Mouse (Mus musculus): ENCODE results near the gene Ltk. TPM values are rescaled to one million over a fixed set of nuclear protein-coding genes. Genes with fewer than 3 reads are reported as not detected.
A peak's percentile ranks its signal among the peaks of the same experiment; 100 is the strongest.

Gene Ltk
- 1 to 10 TPM in 1 of 2 experiments, under 1 TPM in 1; 0.57 to 1.3 TPM for total RNA-seq (2021)
- long read RNA-seq, experiment 1: 0 reads
- long read RNA-seq, experiment 2, partial matches to known transcripts: 0 of 2 reads
- long read RNA-seq, experiment 2, other reads (novel, unspliced or antisense): 1 of 2 reads

GRCm38 (mm10) chr2:119760251-119760650 is at the start of gene Ltk:
TSS of gene Ltk (minus strand) at chr2:119760431.
- DNase-seq: no peak

GRCm38 (mm10) chr2:119808881-119809280 is 48.6 kb upstream of the Ltk start:
- no peak for DNase-seq

GRCm38 (mm10) chr2:119808438-119808837 is 48.2 kb upstream of the Ltk start:
- no peak for DNase-seq

GRCm38 (mm10) chr2:119805536-119805935 is 45.3 kb upstream of the Ltk start:
- DNase-seq: no peak

- DNase-seq: no peak
Measured at GRCm38 (mm10) chr2:119804776-119805175, 44.5 kb upstream of the Ltk start.

GRCm38 (mm10) chr2:119804275-119804628 is 44.0 kb upstream of the Ltk start:
- DNase-seq: no peak

- no peak for DNase-seq
Measured at GRCm38 (mm10) chr2:119803618-119804274, 43.5 kb upstream of the Ltk start.

GRCm38 (mm10) chr2:119802767-119803617 is 42.8 kb upstream of the Ltk start:
- peak; percentile 30 for DNase-seq

GRCm38 (mm10) chr2:119800876-119801846 is 40.9 kb upstream of the Ltk start:
- DNase-seq: no peak

- DNase-seq: no peak
Measured at GRCm38 (mm10) chr2:119799961-119800550, 39.8 kb upstream of the Ltk start.

GRCm38 (mm10) chr2:119799181-119799960 is 39.1 kb upstream of the Ltk start:
- peak; percentile 67 for DNase-seq

- peak; percentile 82 for DNase-seq
Measured at GRCm38 (mm10) chr2:119798246-119798927, 38.2 kb upstream of the Ltk start.

GRCm38 (mm10) chr2:119797279-119797783 is 37.1 kb upstream of the Ltk start, which contains the start of gene Tyro3:
TSS of gene Tyro3 (plus strand) at chr2:119797733.
- no peak for DNase-seq

GRCm38 (mm10) chr2:119789996-119790395 is 29.8 kb upstream of the Ltk start:
- no peak for DNase-seq

GRCm38 (mm10) chr2:119787206-119787883 is 27.1 kb upstream of the Ltk start, which contains the start of gene Rpap1:
TSS of gene Rpap1 (minus strand) at chr2:119787537.
- DNase-seq: peak; percentile 91

- no peak for DNase-seq
Measured at GRCm38 (mm10) chr2:119767246-119767645, 7.0 kb upstream of the Ltk start.

GRCm38 (mm10) chr2:119763924-119764323 is 3.7 kb upstream of the Ltk start:
- DNase-seq: no peak

- DNase-seq: no peak
Measured at GRCm38 (mm10) chr2:119762276-119762675, 2.0 kb upstream of the Ltk start.

Data from adrenal gland, postnatal 10 days (tissue).